24 mouse cellular contexts compared by ENCODE assay signal in genomic region chr2:78493115-78493514, GRCm38 (mm10).
"Had no signal": no experiment of that assay in that cellular context is flagged by ENCODE, and none has a peak within 500 bp of the region (broad histone marks: within the 10 kb centered on the region; RNA-seq: fewer than 3 reads in every experiment).

No protein-coding gene starts in this region.

- H3K36me3 ChIP-seq: heart, embryonic 10.5 days; heart, embryonic 12.5 days; hindbrain, embryonic 10.5 days; hindbrain, embryonic 12.5 days; intestine, embryonic 15.5 days; limb, embryonic 10.5 days; limb, embryonic 12.5 days had no signal

- H3K9me3 ChIP-seq: heart, embryonic 10.5 days; heart, embryonic 12.5 days; hindbrain, embryonic 10.5 days; hindbrain, embryonic 12.5 days; intestine, embryonic 15.5 days; limb, embryonic 10.5 days; limb, embryonic 12.5 days had no signal

- H3K27me3 ChIP-seq: heart, embryonic 12.5 days; hindbrain, embryonic 12.5 days; intestine, embryonic 15.5 days; limb, embryonic 12.5 days had no signal

- DNase-seq: gastrocnemius, adult 2 months; gastrocnemius, postnatal 10 days; gastrocnemius, postnatal 25 days; heart, adult 18-20 months; heart, postnatal 10 days; heart, postnatal 4 days; kidney, adult 18-20 months; kidney, adult 8-10 months; kidney, postnatal 10 days; kidney, postnatal 25 days; kidney, postnatal 4 days had no signal

- H3K4me3 ChIP-seq: gastrocnemius, adult 2 months; heart, embryonic 10.5 days; heart, embryonic 12.5 days; hindbrain, embryonic 10.5 days; hindbrain, embryonic 12.5 days; intestine, embryonic 15.5 days; layer of hippocampus, adult 2 months; left cerebral cortex, adult 2 months; limb, embryonic 10.5 days; limb, embryonic 12.5 days had no signal

- H3K27ac ChIP-seq: gastrocnemius, adult 2 months; heart, embryonic 10.5 days; hindbrain, embryonic 10.5 days; hindbrain, embryonic 12.5 days; hindbrain, embryonic 14.5 days; intestine, embryonic 15.5 days; layer of hippocampus, adult 2 months; left cerebral cortex, adult 2 months; limb, embryonic 10.5 days; limb, embryonic 12.5 days had no signal

- ATAC-seq: hindbrain, embryonic 16.5 days; inflammation-experienced regulatory T-cells, adult 6 months; intestine, embryonic 15.5 days; intestine, postnatal 0 days had no signal

- H3K4me2 ChIP-seq: heart, embryonic 12.5 days; hindbrain, embryonic 12.5 days; hindbrain, embryonic 14.5 days; intestine, embryonic 15.5 days; limb, embryonic 12.5 days had no signal

- H3K9ac ChIP-seq: heart, embryonic 12.5 days; hindbrain, embryonic 12.5 days; hindbrain, embryonic 14.5 days; intestine, embryonic 15.5 days; limb, embryonic 12.5 days had no signal

- H3K4me1 ChIP-seq: heart, embryonic 10.5 days; heart, embryonic 12.5 days; hindbrain, embryonic 10.5 days; hindbrain, embryonic 12.5 days; intestine, embryonic 15.5 days; limb, embryonic 10.5 days; limb, embryonic 12.5 days had no signal
